Mouse (Mus musculus) mesoderm, embryonic 11.5 days (tissue): ENCODE results near the gene Slc16a13.

ENCODE experiments used
- DNase-seq: peaks from one replicate; pipeline ENCODE4 v3.0.0-alpha.2; 2012; ENCODE audit warnings: low read depth, low spot score

Gene Slc16a13

GRCm38 (mm10) chr11:70212423-70212822 lies 8.4 kb downstream of the Slc16a13 start, which contains the start of gene Slc16a11:
Gene Slc16a11, plus strand, starts transcription at chr11:70212752.
- DNase-seq, result no peak

GRCm38 (mm10) chr11:70211972-70212371 lies 8.9 kb downstream of the Slc16a13 start:
- no peak for DNase-seq

- no peak for DNase-seq
Measured at GRCm38 (mm10) chr11:70210681-70211080, 10.2 kb downstream of the Slc16a13 start.

- no peak for DNase-seq
Measured at GRCm38 (mm10) chr11:70208778-70209388, 12.0 kb downstream of the Slc16a13 start.

GRCm38 (mm10) chr11:70207283-70207682 lies 13.6 kb downstream of the Slc16a13 start:
- DNase-seq, result no peak

- DNase-seq, result no peak
Measured at GRCm38 (mm10) chr11:70206801-70207200, 14.1 kb downstream of the Slc16a13 start.

- peak; percentile 85 for DNase-seq
Measured at GRCm38 (mm10) chr11:70201691-70202090, 19.2 kb downstream of the Slc16a13 start.

GRCm38 (mm10) chr11:70200036-70200608 lies 20.7 kb downstream of the Slc16a13 start:
- no peak for DNase-seq

GRCm38 (mm10) chr11:70199107-70199506 lies 21.8 kb downstream of the Slc16a13 start:
- DNase-seq, result no peak

GRCm38 (mm10) chr11:70198332-70198731 lies 22.5 kb downstream of the Slc16a13 start:
- no peak for DNase-seq

GRCm38 (mm10) chr11:70193354-70194285 lies 27.2 kb downstream of the Slc16a13 start:
- peak; percentile 51 for DNase-seq

GRCm38 (mm10) chr11:70192157-70192556 lies 28.7 kb downstream of the Slc16a13 start:
- no peak for DNase-seq

GRCm38 (mm10) chr11:70191188-70191587 lies 29.7 kb downstream of the Slc16a13 start:
- DNase-seq, result no peak

- no peak for DNase-seq
Measured at GRCm38 (mm10) chr11:70189319-70190134, 31.3 kb downstream of the Slc16a13 start.

- DNase-seq, result no peak
Measured at GRCm38 (mm10) chr11:70185120-70185519, 35.7 kb downstream of the Slc16a13 start.

- no peak for DNase-seq
Measured at GRCm38 (mm10) chr11:70180496-70180895, 40.4 kb downstream of the Slc16a13 start.

GRCm38 (mm10) chr11:70179401-70179800 lies 41.5 kb downstream of the Slc16a13 start:
- peak; percentile 43 for DNase-seq

GRCm38 (mm10) chr11:70178756-70179155 lies 42.1 kb downstream of the Slc16a13 start:
- DNase-seq, result no peak

GRCm38 (mm10) chr11:70178311-70178710 lies 42.6 kb downstream of the Slc16a13 start:
- no peak for DNase-seq

- no peak for DNase-seq
Measured at GRCm38 (mm10) chr11:70177647-70178046, 43.2 kb downstream of the Slc16a13 start.

GRCm38 (mm10) chr11:70174491-70174890 lies 46.4 kb downstream of the Slc16a13 start:
- DNase-seq, result no peak
